Mouse (Mus musculus) bone marrow, adult 2 months (tissue): ENCODE measurements at regions not wholly inside any gene's neighbourhood (a gene's known extent, or its start where the extent isn't known, plus 50 kb on each side); places are given as distances from the start of the nearest gene placed in this dataset.

Experiments
- H3K27ac ChIP-seq: fragments of 200-500 bp; 2 replicates; pipeline ENCODE4 v1.5.1; 2012; ENCODE audit warnings: low read depth, mild to moderate bottlenecking, control low read depth, inconsistent platforms, low read length; ENCODE audit not compliant: control insufficient read depth, poor library complexity, insufficient read depth
- H3K4me1 ChIP-seq: fragments of 200-500 bp; 2 replicates; pipeline ENCODE4 v1.6.1; 2011; ENCODE audit warnings: low read length; ENCODE audit not compliant: control insufficient read depth, insufficient read depth
- H3K4me3 ChIP-seq: fragments of 200-500 bp; replicated peaks from 2 replicates; pipeline ENCODE3; 2011; ENCODE audit warnings: mild to moderate bottlenecking, low read depth, low read length, control low read depth; ENCODE audit not compliant: control insufficient read depth
- CTCF ChIP-seq: fragments of 200-500 bp; IDR thresholded peaks from 2 replicates; pipeline ENCODE4 v1.5.1; 2011; ENCODE audit warnings: low read length, control low read depth; ENCODE audit not compliant: control insufficient read depth, insufficient read depth
- POLR2A ChIP-seq: fragments of 200-500 bp; IDR thresholded peaks from 2 replicates; pipeline ENCODE4 v1.6.1; 2011; ENCODE audit warnings: low read depth, mild to moderate bottlenecking, control low read depth, low read length, borderline replicate concordance; ENCODE audit not compliant: control insufficient read depth
- WGBS: fragments of 180-500 bp; shearing (Covaris S2); methylation state at CpG from one replicate; pipeline ENCODE4 v1.1.7; 2018; 5-methylcytosine and 5-hydroxymethylcytosine counted together

- WGBS = 5% methylated on average over 14 of the region's 14 CpGs
- H3K4me3 ChIP-seq = peak overlapping the region; percentile 13
- peaks cover 7% of the 10 kb centered on the region for H3K4me1 ChIP-seq
- TF ChIP-seq POLR2A = no peak
- peak; percentile 60 for TF ChIP-seq CTCF
- peak overlapping the region; percentile 67 for H3K27ac ChIP-seq
Measured at GRCm38 (mm10) chr1:154032669-154033099, 132.7 kb upstream of the Teddm2 start.

- TF ChIP-seq CTCF (no peak), POLR2A (peak; percentile 57; the same call in 1 of the 2 replicates)
- H3K4me1 ChIP-seq = peaks cover 7% of the 10 kb centered on the region
- 9% methylated on average over 13 of the region's 13 CpGs for WGBS
- H3K27ac ChIP-seq = peak overlapping the region; percentile 88
- H3K4me3 ChIP-seq = no peak overlapping the region
Measured at GRCm38 (mm10) chr1:154033958-154034606, 134.1 kb upstream of the Teddm2 start.

DNA sequence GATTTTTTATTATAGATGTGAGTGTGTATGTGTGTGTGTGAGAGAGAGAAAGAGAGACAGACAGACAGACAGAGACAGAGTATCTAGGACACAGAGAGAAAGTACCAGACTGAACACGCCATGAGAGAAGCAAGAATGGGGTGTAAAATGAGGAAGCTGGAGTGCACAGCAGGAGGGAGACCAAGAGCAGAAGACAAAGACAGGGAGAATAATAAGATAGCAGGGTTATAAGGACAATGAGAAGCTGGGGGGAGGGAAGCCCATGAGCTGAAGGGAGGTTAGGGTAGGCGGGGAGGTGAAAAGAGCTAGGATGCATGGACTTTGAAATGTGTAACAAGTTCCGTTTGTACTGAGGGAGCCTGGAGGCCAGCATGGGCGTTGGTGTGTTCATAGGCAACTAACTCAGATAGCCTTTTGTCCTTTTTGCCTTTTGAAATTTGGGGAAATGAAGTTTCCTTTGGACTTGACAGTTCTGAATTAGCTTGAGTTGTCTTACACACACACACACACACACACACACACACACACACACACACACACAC is 136.8 kb upstream of the Teddm2 start:
- Histone ChIP-seq H3K27ac (no peak overlapping the region), H3K4me3 (no peak overlapping the region), H3K4me1 (peaks cover 7% of the 10 kb centered on the region)
- TF ChIP-seq CTCF (no peak), POLR2A (no peak)
- WGBS = 70% methylated on average over 4 of the region's 4 CpGs

GRCm38 (mm10) chr1:154038241-154038640 is 138.2 kb upstream of the Teddm2 start:
- TF ChIP-seq CTCF (no peak), POLR2A (no peak)
- Histone ChIP-seq H3K27ac (no peak overlapping the region), H3K4me3 (no peak overlapping the region), H3K4me1 (peaks cover 5% of the 10 kb centered on the region)
- WGBS = 84% methylated on average over 2 of the region's 2 CpGs

GRCm38 (mm10) chr1:154040907-154041306 is 140.9 kb upstream of the Teddm2 start:
- H3K4me1 ChIP-seq = no peaks in the 10 kb centered on the region
- no peak overlapping the region for H3K4me3 ChIP-seq
- H3K27ac ChIP-seq = no peak overlapping the region
- WGBS = 53% methylated on average over 3 of the region's 3 CpGs
- TF ChIP-seq POLR2A = no peak
- no peak for TF ChIP-seq CTCF

DNA sequence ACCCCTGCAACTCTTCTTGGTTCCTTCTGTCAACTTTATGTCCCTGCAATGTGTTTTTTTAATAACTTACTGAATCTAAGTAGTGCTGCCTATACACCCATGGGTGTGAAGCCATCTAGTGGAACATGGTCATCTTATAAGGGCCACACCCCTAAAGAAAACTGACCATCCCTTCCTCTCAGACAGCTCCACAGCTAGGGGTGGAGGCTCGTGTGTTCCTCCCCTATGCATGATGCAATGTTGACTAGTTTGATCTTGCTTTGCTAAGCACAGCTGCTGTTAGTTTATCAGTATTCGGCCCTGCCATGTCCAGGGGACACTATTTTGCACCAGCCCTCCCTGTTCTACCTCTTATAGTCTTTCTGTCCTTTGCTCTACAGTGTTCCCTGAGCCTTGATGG is 142.9 kb upstream of the Teddm2 start:
- WGBS = 52% methylated on average over 2 of the region's 2 CpGs
- no peak overlapping the region for H3K27ac ChIP-seq
- no peak for TF ChIP-seq CTCF
- TF ChIP-seq POLR2A = no peak
- no peak overlapping the region for H3K4me3 ChIP-seq
- H3K4me1 ChIP-seq = no peaks in the 10 kb centered on the region

GRCm38 (mm10) chr1:154044712-154045111 is 144.7 kb upstream of the Teddm2 start:
- no peak overlapping the region for H3K4me3 ChIP-seq
- TF ChIP-seq POLR2A (no peak), CTCF (no peak)
- no peaks in the 10 kb centered on the region for H3K4me1 ChIP-seq
- H3K27ac ChIP-seq = no peak overlapping the region
- 78% methylated on average over 4 of the region's 4 CpGs for WGBS

DNA sequence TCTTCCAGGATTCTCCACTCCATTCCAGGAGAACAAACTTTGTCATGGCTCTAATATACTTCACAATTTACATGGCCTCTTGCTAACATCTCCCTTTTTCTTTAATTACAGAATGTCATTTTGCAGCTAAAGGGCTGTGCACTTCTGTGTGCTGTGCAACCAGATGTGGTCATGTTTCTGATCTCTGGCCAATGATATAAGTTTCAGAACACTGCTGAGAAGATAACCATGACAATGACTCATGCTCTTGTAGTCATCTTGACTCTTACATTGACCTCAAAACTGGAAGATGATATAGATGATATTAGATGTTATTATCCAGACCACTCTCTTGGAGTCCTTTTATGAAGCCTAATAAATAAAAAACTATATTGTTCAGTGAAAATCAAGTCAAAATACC is 145.9 kb upstream of the Teddm2 start:
- no peaks in the 10 kb centered on the region for H3K4me1 ChIP-seq
- TF ChIP-seq POLR2A = no peak
- no peak for TF ChIP-seq CTCF
- H3K4me3 ChIP-seq = no peak overlapping the region
- H3K27ac ChIP-seq = no peak overlapping the region
